Mouse (Mus musculus): ENCODE measurements at regions not wholly inside any gene's neighbourhood (a gene's known extent, or its start where the extent isn't known, plus 50 kb on each side); places are given as distances from the start of the nearest gene placed in this dataset.
"Not testable (repeated sequence)": the region's sequence is repeated elsewhere in the genome, so short reads cannot be mapped to it uniquely, and the experiment has no call there.

GRCm38 (mm10) chr17:52351293-52351692 is 251.2 kb upstream of the Kcnh8 start:
- in situ Hi-C loops (cut with MboI), result no loop called here

- in situ Hi-C loops (cut with MboI), result no loop called here
These were observed 251.8 kb upstream of the Kcnh8 start for GRCm38 (mm10) chr17:52350696-52351095.

GRCm38 (mm10) chr17:52349872-52350271 is 252.6 kb upstream of the Kcnh8 start:
- in situ Hi-C loops (cut with MboI), result no loop called here

GRCm38 (mm10) chr17:52348481-52349083 is 253.9 kb upstream of the Kcnh8 start:
- in situ Hi-C loops (cut with MboI), result no loop called here

GRCm38 (mm10) chr17:52320586-52320985 is 281.9 kb upstream of the Kcnh8 start:
- in situ Hi-C loops (cut with MboI), result no loop called here

GRCm38 (mm10) chr17:52316976-52317375 is 285.5 kb upstream of the Kcnh8 start:
- in situ Hi-C loops (cut with MboI), result no loop called here

- in situ Hi-C loops (cut with MboI), result no loop called here
These were observed 286.6 kb upstream of the Kcnh8 start for GRCm38 (mm10) chr17:52315879-52316278.

- in situ Hi-C loops (cut with MboI), result not testable (repeated sequence)
These were observed 287.1 kb upstream of the Kcnh8 start for GRCm38 (mm10) chr17:52315456-52315855.

GRCm38 (mm10) chr17:52312043-52312442 is 290.5 kb upstream of the Kcnh8 start:
- in situ Hi-C loops (cut with MboI), result no loop called here

GRCm38 (mm10) chr17:52308789-52309188 is 293.7 kb upstream of the Kcnh8 start:
- in situ Hi-C loops (cut with MboI), result no loop called here

- in situ Hi-C loops (cut with MboI), result no loop called here
These were observed 298.4 kb upstream of the Kcnh8 start for GRCm38 (mm10) chr17:52304133-52304532.

- in situ Hi-C loops (cut with MboI), result no loop called here
These were observed 299.2 kb upstream of the Kcnh8 start for GRCm38 (mm10) chr17:52303320-52303719.

- in situ Hi-C loops (cut with MboI), result no loop called here
These were observed 302.7 kb upstream of the Kcnh8 start for GRCm38 (mm10) chr17:52299769-52300168.

GRCm38 (mm10) chr17:52285392-52285791 is 317.1 kb upstream of the Kcnh8 start:
- in situ Hi-C loops (cut with MboI), result no loop called here

- in situ Hi-C loops (cut with MboI), result no loop called here
These were observed 320.2 kb upstream of the Kcnh8 start for GRCm38 (mm10) chr17:52282264-52282663.

- in situ Hi-C loops (cut with MboI), result no loop called here
These were observed 324.0 kb upstream of the Kcnh8 start for GRCm38 (mm10) chr17:52278523-52278922.

GRCm38 (mm10) chr17:52268792-52269191 is 333.7 kb upstream of the Kcnh8 start:
- in situ Hi-C loops (cut with MboI), result no loop called here

- in situ Hi-C loops (cut with MboI), result no loop called here
These were observed 351.2 kb upstream of the Kcnh8 start for GRCm38 (mm10) chr17:52251284-52251683.

GRCm38 (mm10) chr17:52225584-52225983 is 376.9 kb upstream of the Kcnh8 start:
- in situ Hi-C loops (cut with MboI), result no loop called here

GRCm38 (mm10) chr17:52220422-52220821 is 382.1 kb upstream of the Kcnh8 start:
- in situ Hi-C loops (cut with MboI), result no loop called here

GRCm38 (mm10) chr17:52217411-52217810 is 384.3 kb upstream of the Satb1 start:
- in situ Hi-C loops (cut with MboI), result no loop called here

- in situ Hi-C loops (cut with MboI), result no loop called here
These were observed 379.9 kb upstream of the Satb1 start for GRCm38 (mm10) chr17:52212944-52213343.

GRCm38 (mm10) chr17:52210483-52210882 is 377.4 kb upstream of the Satb1 start:
- in situ Hi-C loops (cut with MboI), result no loop called here

- in situ Hi-C loops (cut with MboI), result loop anchor here (25.0 kb wide), 1 partner anchor 1210 kb away; no protein-coding TSS in a partner anchor
These were observed 364.6 kb upstream of the Satb1 start for GRCm38 (mm10) chr17:52197731-52198130.
